ENCODE assay signal across 33 mouse cellular contexts in genomic region chr9:99838877-99839276, GRCm38 (mm10). TPM values are rescaled to one million over a fixed set of nuclear protein-coding genes. Genes with fewer than 3 reads are reported as not detected.
DNase-seq lines count a peak whose midpoint lies in the region; ATAC-seq and TF ChIP-seq lines count a peak whose summit lies in the region.
"Had no signal": no experiment of that assay in that cellular context is flagged by ENCODE, and none has a peak within 500 bp of the region (broad histone marks: within the 10 kb centered on the region; RNA-seq: fewer than 3 reads in every experiment).

No protein-coding gene starts in this region.

- H3K4me1 ChIP-seq in heart, embryonic 10.5 days: no peaks in the 10 kb centered on the region
- H3K4me1 ChIP-seq in stomach, embryonic 14.5 days (ENCODE audit: control insufficient read depth, insufficient read depth, low read length): no peaks in the 10 kb centered on the region
- no peaks in the 10 kb centered on the region for H3K4me1 ChIP-seq in stomach, postnatal 0 days (replicated peaks; ENCODE audit: control insufficient read depth, insufficient read depth)
- H3K4me1 ChIP-seq: embryonic facial prominence, embryonic 13.5 days; heart, embryonic 12.5 days; hindbrain, embryonic 10.5 days; kidney, embryonic 15.5 days; liver, embryonic 15.5 days had no signal

- no peak overlapping the region for H3K27ac ChIP-seq in heart, embryonic 10.5 days
- no peak overlapping the region for H3K27ac ChIP-seq in stomach, embryonic 14.5 days (ENCODE audit: low read length)
- no peak overlapping the region for H3K27ac ChIP-seq in stomach, postnatal 0 days (replicated peaks)
- H3K27ac ChIP-seq: embryonic facial prominence, embryonic 13.5 days; forebrain, embryonic 13.5 days; hindbrain, embryonic 10.5 days; kidney, embryonic 15.5 days; liver, embryonic 15.5 days had no signal

- no peak overlapping the region for H3K4me3 ChIP-seq in heart, embryonic 10.5 days
- no peak overlapping the region for H3K4me3 ChIP-seq in stomach, embryonic 14.5 days (ENCODE audit: low read depth, low read length)
- no peak overlapping the region for H3K4me3 ChIP-seq in stomach, postnatal 0 days (ENCODE audit: low read depth, low read length)
- H3K4me3 ChIP-seq: embryonic facial prominence, embryonic 13.5 days; forebrain, embryonic 13.5 days; heart, embryonic 12.5 days; hindbrain, embryonic 10.5 days; kidney, embryonic 15.5 days; liver, embryonic 15.5 days had no signal

- ATAC-seq in stomach, embryonic 14.5 days (ENCODE audit: insufficient number of reproducible peaks, insufficient read depth, low FRiP score, low read depth): peak; percentile 10; the same call in 1 of the 2 replicates
- no peak for ATAC-seq in stomach, postnatal 0 days (ENCODE audit: low FRiP score, low TSS enrichment)
- ATAC-seq: activated CD4-positive, CD25-positive, alpha-beta regulatory T cell, adult 4 months; forebrain, embryonic 13.5 days; intestine, postnatal 0 days had no signal

- no peaks in the 10 kb centered on the region for H3K36me3 ChIP-seq in heart, embryonic 10.5 days
- H3K36me3 ChIP-seq in stomach, embryonic 14.5 days (ENCODE audit: control insufficient read depth, insufficient read depth, low read length): no peaks in the 10 kb centered on the region
- no peaks in the 10 kb centered on the region for H3K36me3 ChIP-seq in stomach, postnatal 0 days (ENCODE audit: control insufficient read depth, insufficient read depth, low read length)
- H3K36me3 ChIP-seq: embryonic facial prominence, embryonic 13.5 days; G1E; heart, embryonic 12.5 days; hindbrain, embryonic 10.5 days; kidney, embryonic 15.5 days; liver, embryonic 15.5 days had no signal

- H3K9ac ChIP-seq in stomach, embryonic 14.5 days (replicated peaks; ENCODE audit: low read depth, low read length): no peak overlapping the region
- H3K9ac ChIP-seq in stomach, postnatal 0 days (ENCODE audit: low read length): no peak overlapping the region
- H3K9ac ChIP-seq: embryonic facial prominence, embryonic 13.5 days; forebrain, embryonic 13.5 days; heart, embryonic 12.5 days; kidney, embryonic 15.5 days; liver, embryonic 15.5 days had no signal

- TF ChIP-seq EP300 in stomach, postnatal 0 days (optimal IDR thresholded peaks at IDR 0.05): no peak

- no peak for TF ChIP-seq CTCF in stomach, postnatal 0 days (IDR thresholded peaks at IDR 0.05; ENCODE audit: low read depth)

- WGBS in heart, embryonic 10.5 days: 78% methylated on average over 7 of the region's 7 CpGs
- 39% methylated on average over 7 of the region's 7 CpGs for WGBS in stomach, embryonic 14.5 days
- WGBS in stomach, postnatal 0 days: 38% methylated on average over 7 of the region's 7 CpGs

- peak; percentile 17 for DNase-seq in heart, adult 11 months
- DNase-seq in heart, embryonic 10.5 days (ENCODE audit: low spot score): no peak
- no peak for DNase-seq in stomach, postnatal 0 days (ENCODE audit: low spot score)
- DNase-seq in lung, postnatal 10 days: peak; percentile 43
- DNase-seq in gastrocnemius, adult 8-10 months (ENCODE audit: low spot score in 2 of 2): no peak
- DNase-seq in ovary, adult 18-20 months (ENCODE audit: low spot score): no peak
- no peak for DNase-seq in embryo, embryonic 10 days (ENCODE audit: low spot score)
- DNase-seq: adrenal gland, adult 8-10 months; cerebellum, adult 18-20 months; cerebellum, postnatal 14 days; heart, postnatal 10 days; kidney, postnatal 4 days; liver; right cerebral cortex, postnatal 4 days had no signal

- no peak overlapping the region for H3K4me2 ChIP-seq in stomach, embryonic 14.5 days (replicated peaks; ENCODE audit: low read depth, low read length)
- no peak overlapping the region for H3K4me2 ChIP-seq in stomach, postnatal 0 days (replicated peaks; ENCODE audit: low read depth)
- H3K4me2 ChIP-seq: embryonic facial prominence, embryonic 13.5 days; forebrain, embryonic 13.5 days; heart, embryonic 12.5 days; kidney, embryonic 15.5 days; liver, embryonic 15.5 days; midbrain, embryonic 11.5 days had no signal

- no peaks in the 10 kb centered on the region for H3K27me3 ChIP-seq in heart, embryonic 10.5 days (ENCODE audit: insufficient read depth, poor library complexity, severe bottlenecking)
- H3K27me3 ChIP-seq in stomach, embryonic 14.5 days (ENCODE audit: control insufficient read depth, insufficient read depth, low read length): no peaks in the 10 kb centered on the region
- no peaks in the 10 kb centered on the region for H3K27me3 ChIP-seq in stomach, postnatal 0 days (ENCODE audit: control insufficient read depth, insufficient read depth, low read length)
- H3K27me3 ChIP-seq: CH12.LX; embryonic facial prominence, embryonic 13.5 days; forebrain, embryonic 13.5 days; heart, embryonic 12.5 days; kidney, embryonic 15.5 days; liver, embryonic 15.5 days had no signal

- no peaks in the 10 kb centered on the region for H3K9me3 ChIP-seq in heart, embryonic 10.5 days
- no peaks in the 10 kb centered on the region for H3K9me3 ChIP-seq in stomach, embryonic 14.5 days (ENCODE audit: control insufficient read depth, low read depth, low read length)
- H3K9me3 ChIP-seq in stomach, postnatal 0 days (ENCODE audit: control insufficient read depth, low read length): 0 out of 2 replicates have a peak, but pooled peaks cover 2% of the 10 kb centered on the region
- H3K9me3 ChIP-seq: forebrain, embryonic 13.5 days; heart, embryonic 12.5 days; hindbrain, embryonic 10.5 days; kidney, embryonic 15.5 days; liver, embryonic 15.5 days had no signal

RNA-seq across cellular contexts. Expression of gene Sox14, which starts 37.1 kb away (rescaled TPM):
- 0.18 TPM in 1 of 2 replicates, not detected in the other for polyA plus RNA-seq in heart, embryonic 10.5 days (2016; fragmentation: Nextera tagmentation; extraction: Ambion mirVana)
- not detected in 2 replicates for polyA plus RNA-seq in stomach, embryonic 14.5 days (2014; fragmentation: Nextera tagmentation; extraction: Ambion mirVana)
- polyA plus RNA-seq in stomach, postnatal 0 days (2015; fragmentation: Nextera tagmentation; extraction: Ambion mirVana): not detected in 2 replicates
- not detected for total RNA-seq in gastrocnemius, adult 8-10 months (2022)
- total RNA-seq: adrenal gland, adult 8-10 months; CH12.LX; gastrocnemius, adult 18-20 months; heart, postnatal 10 days; left cerebral cortex, adult 18-20 months; left cerebral cortex, postnatal 25 days; megakaryocyte progenitor cell, adult 5-6 weeks; neutrophil, adult 5-6 weeks had no signal
- polyA plus RNA-seq: activated CD4-positive, CD25-positive, alpha-beta regulatory T cell, adult 4 months; G1E; gonadal fat pad, adult 2 months; intestine, postnatal 0 days; kidney, embryonic 15.5 days; liver, embryonic 15.5 days; urinary bladder, adult 2 months had no signal

Comparison
In these comparisons a context has a peak if more than half of its experiments do, and no peak if none do; other contexts are left out.
1. DNase-seq: peak in heart, adult 11 months (single experiment) and lung, postnatal 10 days (single experiment); none in heart, embryonic 10.5 days (single experiment), stomach, postnatal 0 days (single experiment), gastrocnemius, adult 8-10 months (0 of 2), ovary, adult 18-20 months (single experiment) and embryo, embryonic 10 days (single experiment).